Mouse (Mus musculus): Measurements from ENCODE around the gene Clock.

DNA sequence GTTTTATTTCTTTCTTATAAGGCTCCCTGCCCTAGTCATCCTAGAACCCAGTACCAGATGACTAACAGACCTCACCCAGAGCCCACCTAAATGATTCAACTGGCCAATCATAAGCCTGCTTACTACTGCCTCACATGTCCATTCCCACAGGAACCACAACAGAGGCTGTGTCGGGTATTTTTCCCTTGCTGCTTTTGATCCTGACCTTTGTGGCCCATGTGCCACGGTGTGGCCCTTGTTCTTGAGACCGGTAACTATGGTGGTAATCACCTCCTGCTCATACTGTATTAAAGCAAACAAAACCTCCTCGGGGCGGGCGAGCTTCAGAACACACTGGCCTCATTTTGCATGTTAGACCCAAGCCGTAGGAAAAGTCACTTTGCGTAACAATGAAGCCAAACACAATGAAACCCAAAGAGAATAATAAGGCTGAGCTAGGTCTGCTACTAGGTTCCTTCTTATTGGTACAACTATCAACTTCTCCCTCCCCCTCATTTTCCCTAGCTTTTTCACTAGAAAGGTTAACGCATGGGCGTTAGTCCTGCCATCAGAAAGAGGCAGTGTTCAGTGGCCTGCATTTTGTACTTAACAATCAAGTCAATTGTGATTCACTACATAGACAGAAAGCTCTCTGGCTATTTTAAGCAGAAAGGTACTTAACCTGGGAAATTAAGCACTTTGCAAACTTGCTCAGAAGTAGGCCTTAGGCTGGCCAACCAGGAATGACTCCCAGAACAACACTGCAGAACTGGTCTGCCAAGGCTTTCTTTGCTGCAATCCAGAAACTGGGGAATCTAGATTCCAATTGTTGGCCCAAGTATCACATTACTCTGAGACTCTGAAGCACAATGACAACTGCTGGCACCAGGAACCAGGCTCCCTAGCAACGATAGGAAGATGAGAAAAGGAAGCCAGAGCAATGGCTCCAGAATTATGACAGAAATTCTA is 16.9 kb upstream of the Clock start:
- TF ChIP-seq CTCF (IDR thresholded peaks at IDR 0.05; ENCODE audit: borderline replicate concordance, insufficient read depth, low read depth, low read length): no peak
- no peak for TF ChIP-seq POLR2A (IDR thresholded peaks at IDR 0.05; ENCODE audit: borderline replicate concordance, insufficient read depth, low read length)
